Mouse (Mus musculus): ENCODE measurements around the gene Irx5.
A peak's percentile ranks its signal among the peaks of the same experiment; 100 is the strongest.

Gene Irx5

DNA sequence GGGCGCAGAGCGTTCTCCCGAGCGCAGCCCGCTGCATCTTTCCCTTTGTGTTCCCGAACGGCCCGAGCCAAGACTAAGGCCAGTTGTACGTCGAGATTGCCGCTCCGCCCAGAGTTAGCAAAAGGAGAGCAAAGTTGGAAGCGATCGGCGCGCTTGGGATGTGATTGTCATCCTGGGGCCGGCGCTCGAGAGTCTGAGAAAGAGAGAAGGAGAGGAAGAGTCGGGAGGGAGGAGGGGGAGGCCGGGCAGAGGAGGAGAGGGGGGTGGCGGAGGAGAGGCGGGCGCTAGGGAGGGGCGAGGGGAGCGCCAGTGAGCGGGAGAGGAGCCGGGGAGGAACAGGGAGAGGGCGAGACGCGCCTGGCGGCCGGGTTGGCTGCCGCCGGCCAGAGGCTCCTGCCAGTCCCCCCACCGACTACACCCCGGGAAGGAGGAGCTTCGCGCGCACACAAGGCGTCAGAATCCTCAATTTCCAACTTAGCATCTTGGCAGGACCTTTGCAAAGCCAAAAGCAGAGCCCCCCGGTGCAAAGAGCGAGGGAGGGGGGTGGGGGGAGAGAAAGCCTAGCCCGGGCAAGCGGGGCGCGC, at the start of gene Irx5:
TSS of gene Irx5 (plus strand) at position 228 of the 584 bp plus-strand sequence.
- DNase-seq = peak; percentile 72 to 92

DNA sequence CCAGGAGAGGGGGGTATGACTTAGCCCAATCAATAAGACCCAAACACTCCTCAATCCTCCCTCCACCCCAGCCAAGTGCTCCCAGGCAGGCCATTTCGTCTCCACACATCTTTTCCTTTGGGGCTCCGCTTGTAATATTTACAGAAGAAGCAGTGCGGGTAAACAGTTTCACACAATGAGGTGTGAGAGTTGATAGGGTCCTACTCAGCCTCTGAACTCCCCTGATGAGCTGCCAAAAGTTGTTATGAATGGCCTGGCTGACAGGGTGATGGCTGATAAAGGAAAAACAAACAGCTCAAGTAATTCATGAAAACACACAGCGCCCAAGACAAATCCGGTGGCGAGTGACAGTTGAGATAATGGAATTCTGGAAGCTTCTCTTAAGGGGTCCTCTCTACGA, 45.2 kb upstream of the Irx5 start:
- no peak for DNase-seq

- DNase-seq = no peak
Observed at GRCm38 (mm10) chr8:92313707-92314106, 43.7 kb upstream of the Irx5 start.

- DNase-seq = no peak
Observed at GRCm38 (mm10) chr8:92323751-92324150, 33.7 kb upstream of the Irx5 start.

DNA sequence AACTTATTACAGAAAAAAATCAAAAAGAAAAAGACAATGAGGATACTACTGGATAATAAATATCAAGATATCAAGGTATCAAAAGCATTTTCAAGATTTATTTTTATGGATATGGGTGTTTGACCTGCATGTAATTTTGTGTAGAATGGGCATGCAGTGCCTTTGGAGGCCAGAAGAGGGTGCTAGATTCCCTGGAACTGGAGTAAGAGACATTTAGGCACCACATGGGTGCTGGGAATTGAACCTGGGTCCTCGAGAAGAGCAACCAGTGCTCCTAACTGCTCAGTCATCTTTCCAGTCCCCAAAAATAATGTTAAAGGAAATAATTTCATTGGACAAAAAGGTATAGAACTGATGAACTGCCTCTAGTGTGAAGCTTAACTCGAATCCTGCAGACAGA, 30.2 kb upstream of the Irx5 start:
- no peak for DNase-seq

- no peak for DNase-seq
Observed at GRCm38 (mm10) chr8:92329273-92329672, 28.2 kb upstream of the Irx5 start.

- peak; percentile 16 to 43 for DNase-seq
Observed at GRCm38 (mm10) chr8:92331811-92332210, 25.6 kb upstream of the Irx5 start.

DNA sequence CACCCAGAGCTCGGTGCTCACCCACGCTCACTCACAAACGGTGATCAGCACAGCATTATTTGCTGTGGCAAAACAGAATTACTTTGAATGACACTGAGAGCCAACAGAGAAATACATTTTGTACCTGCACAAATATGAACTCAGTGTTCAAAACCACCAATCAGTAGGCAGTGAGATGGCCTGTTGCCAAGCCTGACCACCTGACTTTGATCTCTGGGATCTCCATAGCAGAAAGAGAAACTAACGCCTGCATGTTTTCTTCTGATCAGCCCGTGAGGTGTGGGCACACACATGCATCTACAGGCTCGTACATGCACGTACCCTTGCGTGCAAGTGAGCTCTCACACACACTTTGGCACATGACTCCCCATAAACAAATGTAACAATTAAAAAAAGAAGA, 24.0 kb upstream of the Irx5 start:
- DNase-seq = no peak

- DNase-seq = no peak
Observed at GRCm38 (mm10) chr8:92335079-92335478, 22.3 kb upstream of the Irx5 start.

DNA sequence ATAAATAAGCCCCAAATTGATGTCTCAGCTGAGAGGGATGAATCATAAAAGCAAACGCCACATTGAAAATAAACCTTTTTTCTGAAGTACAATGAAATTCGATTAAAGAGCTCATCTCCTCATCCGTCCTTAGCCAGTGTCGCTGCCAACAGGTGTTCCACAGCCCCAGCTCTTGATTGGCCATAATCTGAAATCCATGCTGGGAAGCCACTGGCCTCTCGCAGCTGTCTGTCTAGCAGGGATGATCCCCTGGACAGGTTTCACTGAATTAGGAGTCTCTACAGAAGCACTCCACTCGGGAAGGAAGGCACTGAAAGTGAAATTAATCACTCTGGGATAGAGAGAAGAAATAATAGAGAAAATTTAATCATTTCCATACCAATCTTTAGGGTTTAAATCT, 21.4 kb upstream of the Irx5 start:
- no peak for DNase-seq

DNA sequence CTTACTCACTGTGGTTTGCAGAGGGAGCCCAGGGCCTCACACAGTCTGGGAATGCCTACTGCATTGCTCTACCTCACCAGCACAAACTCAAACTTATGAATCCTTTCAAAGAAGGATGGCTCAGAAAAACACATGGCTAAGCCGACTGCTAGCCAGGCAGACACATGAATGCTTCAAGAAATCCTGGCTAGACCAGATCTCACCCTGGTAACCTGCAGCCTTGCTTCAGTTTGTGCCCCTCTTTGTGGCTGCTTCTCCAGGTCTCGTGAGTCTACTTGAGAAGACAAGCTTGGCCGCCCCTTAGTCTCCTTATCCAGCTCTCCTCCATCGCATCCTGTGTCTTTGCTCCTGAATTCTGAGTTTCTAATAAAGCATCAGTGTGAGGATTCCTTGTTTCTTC, 13.9 kb upstream of the Irx5 start:
- no peak for DNase-seq

- no peak for DNase-seq
Observed at GRCm38 (mm10) chr8:92349898-92350486, 7.4 kb upstream of the Irx5 start.

DNA sequence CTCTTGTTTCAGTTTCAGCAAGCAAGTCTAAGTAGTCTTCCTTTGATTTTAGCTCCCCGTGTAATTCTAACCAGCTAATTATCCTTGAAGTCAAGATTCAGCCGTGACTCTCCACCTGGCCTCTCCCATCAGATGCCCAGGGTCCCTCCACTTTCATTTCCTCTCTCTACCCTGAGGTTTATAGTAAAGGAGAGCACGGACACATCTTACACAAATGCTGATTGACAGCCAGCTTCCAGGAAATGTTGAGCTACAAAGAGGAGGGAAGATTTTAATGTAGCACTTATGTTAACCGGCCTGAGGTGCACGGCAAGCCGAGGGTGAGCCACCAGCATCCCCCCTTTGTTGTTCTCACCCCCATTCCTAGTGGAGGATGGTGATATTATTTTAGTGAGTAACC, 4.0 kb upstream of the Irx5 start:
- no peak for DNase-seq

DNA sequence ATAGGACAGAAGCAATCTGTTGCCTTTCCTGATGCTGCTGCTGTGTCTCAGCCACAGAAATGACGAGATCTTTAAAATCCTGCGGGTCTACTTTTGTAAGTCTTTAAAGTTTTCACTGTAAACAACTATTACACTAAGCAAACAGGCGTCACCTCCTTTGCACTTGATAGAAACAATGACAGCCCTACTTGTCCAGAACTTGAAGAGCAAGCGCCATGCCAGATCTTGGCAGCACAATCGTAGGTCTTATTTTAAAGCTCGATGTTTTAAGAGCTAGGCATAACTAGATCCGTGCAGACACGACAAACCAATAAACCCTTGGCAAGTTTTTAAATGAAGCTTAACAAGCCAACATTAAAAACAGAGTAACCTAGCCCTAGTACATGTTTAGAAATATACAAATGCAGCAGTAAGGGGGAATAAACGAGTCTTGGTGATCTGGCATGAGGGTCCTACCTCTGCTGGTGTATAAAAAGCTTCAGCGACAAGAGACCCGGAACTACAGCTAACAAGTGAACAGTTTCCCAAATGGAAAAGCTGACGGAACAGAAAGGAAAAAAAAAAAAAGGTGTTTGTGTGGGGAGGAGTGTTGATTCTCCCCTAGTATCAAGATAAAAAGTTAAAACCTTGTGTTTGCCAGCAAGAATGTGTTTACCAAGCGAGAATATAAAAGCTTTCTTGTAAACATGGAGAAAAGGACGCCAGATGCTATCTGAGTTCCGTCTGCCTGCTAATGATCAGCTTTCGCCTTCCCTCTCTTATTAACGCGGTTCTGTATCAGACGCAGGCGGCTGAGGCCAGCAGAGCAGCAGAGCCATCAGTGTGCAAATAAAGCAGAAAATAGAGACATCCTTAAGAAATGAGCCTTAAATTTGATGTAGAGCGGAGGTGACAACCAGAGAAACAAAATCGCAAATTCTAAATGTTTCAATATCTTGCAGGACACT, 2.6 kb upstream of the Irx5 start:
- DNase-seq = no peak

GRCm38 (mm10) chr8:92355701-92356612, 1.5 kb upstream of the Irx5 start:
- peak; percentile 98 for DNase-seq

DNA sequence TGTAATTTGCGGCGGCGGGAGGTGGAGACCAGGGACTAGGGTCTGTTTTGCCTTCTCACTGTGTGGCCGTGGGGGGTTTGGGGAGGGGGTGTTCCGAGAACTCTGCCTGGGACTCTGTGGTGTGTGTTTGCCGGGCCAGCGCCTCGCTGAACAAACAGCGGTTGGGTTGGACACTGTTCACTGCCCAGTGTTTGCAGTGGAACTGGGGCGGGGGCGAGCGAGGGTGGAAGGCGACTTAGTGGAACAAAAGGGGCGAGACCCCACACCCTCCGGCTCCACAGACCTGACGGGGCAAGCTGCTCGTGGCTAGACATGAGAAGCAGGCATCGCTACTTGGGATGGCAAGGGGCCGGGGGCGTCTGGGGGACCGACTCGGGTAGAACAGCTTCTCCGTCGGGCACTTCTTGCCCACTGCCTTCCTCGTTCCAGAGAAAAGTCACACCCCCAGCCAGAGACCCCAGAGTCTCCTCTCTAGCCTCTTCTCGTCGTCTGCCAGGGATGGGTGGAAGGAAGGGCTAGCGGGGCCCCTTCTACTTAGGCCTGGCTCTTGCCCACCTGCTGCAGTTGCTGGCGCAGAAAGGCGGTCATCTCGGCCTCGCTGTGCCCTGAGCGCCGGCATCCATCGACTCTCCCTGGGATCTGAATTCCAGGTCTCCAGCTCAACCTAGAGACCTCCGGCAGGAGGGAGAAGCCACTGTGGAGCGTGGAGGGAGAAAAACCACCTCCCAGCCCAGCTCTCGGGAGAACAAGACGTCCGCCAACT, 631 bp upstream of the Irx5 start:
- DNase-seq = no peak

DNA sequence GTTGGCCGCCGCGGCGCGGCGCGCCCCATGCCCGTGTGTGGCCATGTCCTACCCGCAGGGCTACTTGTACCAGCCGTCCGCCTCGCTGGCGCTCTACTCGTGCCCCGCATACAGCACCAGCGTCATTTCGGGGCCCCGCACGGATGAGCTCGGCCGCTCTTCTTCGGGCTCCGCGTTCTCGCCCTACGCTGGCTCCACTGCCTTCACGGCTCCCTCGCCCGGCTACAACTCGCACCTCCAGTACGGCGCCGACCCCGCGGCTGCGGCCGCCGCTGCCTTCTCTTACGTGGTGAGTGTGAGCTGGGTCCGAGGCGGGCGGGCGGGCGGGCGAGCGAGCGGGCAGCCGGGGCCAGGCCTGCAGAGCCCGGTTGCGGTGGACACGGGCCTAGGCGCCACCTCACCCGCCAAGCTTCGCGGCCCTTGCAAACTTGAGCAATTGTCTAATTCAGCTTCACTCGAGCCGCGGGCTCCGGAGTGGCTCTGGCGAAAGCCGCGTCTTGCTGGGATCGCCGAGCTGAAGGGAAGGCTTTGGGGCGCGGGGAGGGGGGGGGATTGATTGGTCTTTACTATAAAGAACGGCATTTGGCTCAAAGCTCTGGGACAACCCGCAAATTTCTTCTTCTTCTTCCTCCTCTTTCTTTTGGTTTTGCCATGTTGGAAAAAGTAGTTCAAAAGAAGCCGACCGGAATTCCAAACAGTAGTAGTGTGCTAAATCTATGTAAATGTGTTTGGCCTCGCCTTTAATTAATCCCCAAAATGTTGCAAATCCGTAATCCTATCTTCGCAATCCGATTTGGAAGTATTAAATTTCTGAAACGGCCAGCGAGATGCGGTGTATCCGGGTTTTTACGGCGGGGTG, 945 bp downstream of the Irx5 start:
- DNase-seq = peak in 1 of 2 experiments; percentile 16

DNA sequence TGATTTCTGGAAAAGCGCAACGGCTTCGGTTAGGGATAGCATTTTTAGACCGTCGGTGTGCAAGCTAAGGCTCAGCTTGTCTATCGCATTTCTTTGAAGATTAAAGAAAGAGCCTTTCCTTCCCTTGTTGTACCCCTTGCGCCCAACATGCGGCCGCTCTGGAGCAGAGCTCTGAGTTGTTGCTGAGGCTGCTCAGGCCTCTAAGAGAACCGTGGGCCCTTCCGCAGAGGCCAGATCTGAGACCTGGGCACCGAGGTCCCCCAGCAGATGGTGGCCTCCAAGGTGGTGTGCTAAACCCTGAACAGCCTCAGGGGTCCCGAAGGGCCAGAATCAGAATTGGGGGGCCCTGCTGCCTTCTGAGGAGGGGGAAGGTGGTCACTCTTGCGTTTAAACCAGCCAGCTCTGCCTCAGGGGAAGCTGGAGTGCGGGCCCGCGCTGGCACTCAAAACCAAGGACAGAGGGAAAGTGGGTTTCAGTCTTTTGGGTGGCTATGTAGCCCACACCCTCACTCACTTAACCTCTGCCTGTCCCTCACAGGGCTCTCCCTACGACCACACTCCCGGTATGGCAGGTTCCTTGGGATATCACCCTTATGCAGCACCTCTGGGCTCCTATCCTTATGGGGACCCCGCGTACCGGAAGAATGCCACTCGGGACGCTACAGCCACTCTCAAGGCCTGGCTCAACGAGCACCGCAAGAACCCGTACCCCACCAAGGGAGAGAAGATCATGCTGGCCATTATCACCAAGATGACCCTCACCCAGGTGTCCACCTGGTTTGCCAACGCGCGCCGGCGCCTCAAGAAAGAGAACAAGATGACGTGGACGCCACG, 1.8 kb downstream of the Irx5 start:
- peak in 1 of 2 experiments; percentile 16 for DNase-seq

- peak in 1 of 2 experiments; percentile 20 for DNase-seq
Observed at GRCm38 (mm10) chr8:92359833-92360082, 2.3 kb downstream of the Irx5 start.

All from kidney, postnatal 25 days (tissue).